In genomic region chr3:101294487-101295365, GRCm38 (mm10) we compare ENCODE assay signal across 8 mouse cellular contexts. TPM values are rescaled to one million over a fixed set of nuclear protein-coding genes. Genes with fewer than 3 reads are reported as not detected.
DNase-seq lines count a peak whose midpoint lies in the region; ATAC-seq lines count a peak whose summit lies in the region.

No protein-coding gene starts in this region.

- H3K9ac ChIP-seq in liver, embryonic 16.5 days (ENCODE audit: low read depth, low read length) = no peak overlapping the region
- no peak overlapping the region for H3K9ac ChIP-seq in liver, embryonic 12.5 days
- no peak overlapping the region for H3K9ac ChIP-seq in heart, embryonic 16.5 days (ENCODE audit: low read length)
- no peak overlapping the region for H3K9ac ChIP-seq in midbrain, embryonic 12.5 days (replicated peaks)

- ATAC-seq in liver, embryonic 16.5 days (ENCODE audit: low read depth) = 0 out of 2 replicates have a peak, but pooled peaks have one; percentile 9
- ATAC-seq in liver, embryonic 12.5 days = no peak
- ATAC-seq in heart, embryonic 16.5 days (replicated peaks; ENCODE audit: extremely low read depth, insufficient read depth, low FRiP score) = peak; percentile 41; the same call in 1 of the 2 replicates
- peak; percentile 39; the same call in 1 of the 2 replicates for ATAC-seq in midbrain, embryonic 12.5 days (ENCODE audit: low FRiP score, low read depth)
- ATAC-seq in granulocyte monocyte progenitor cell, adult 5-6 weeks (replicated peaks; ENCODE audit: poor library complexity, severe bottlenecking) = no peak

- H3K27me3 ChIP-seq in liver, embryonic 16.5 days (ENCODE audit: control insufficient read depth, insufficient read depth, low read depth, low read length) = no peaks in the 10 kb centered on the region
- H3K27me3 ChIP-seq in liver, embryonic 12.5 days (replicated peaks) = peaks cover 13% of the 10 kb centered on the region; the same call in 1 of the 2 replicates
- no peaks in the 10 kb centered on the region for H3K27me3 ChIP-seq in heart, embryonic 16.5 days (ENCODE audit: control insufficient read depth, insufficient read depth, low read length)
- 0 out of 2 replicates have a peak, but pooled peaks cover 19% of the 10 kb centered on the region for H3K27me3 ChIP-seq in midbrain, embryonic 12.5 days

- no peaks in the 10 kb centered on the region; the same call in 1 of the 2 replicates for H3K4me1 ChIP-seq in liver, embryonic 16.5 days (ENCODE audit: control insufficient read depth, low read depth, low read length)
- H3K4me1 ChIP-seq in liver, embryonic 12.5 days = peaks cover 7% of the 10 kb centered on the region
- H3K4me1 ChIP-seq in heart, embryonic 16.5 days (ENCODE audit: control insufficient read depth, insufficient read depth, low read length) = peaks cover 2% of the 10 kb centered on the region
- H3K4me1 ChIP-seq in midbrain, embryonic 12.5 days = no peaks in the 10 kb centered on the region

- peak; percentile 49 to 53 for DNase-seq in adrenal gland, postnatal 36 days
- DNase-seq in right cerebral cortex, postnatal 14 days = no peak
- DNase-seq in cerebellum, postnatal 36 days = no peak

- H3K36me3 ChIP-seq in liver, embryonic 16.5 days (ENCODE audit: control insufficient read depth, insufficient read depth) = no peaks in the 10 kb centered on the region
- H3K36me3 ChIP-seq in liver, embryonic 12.5 days = no peaks in the 10 kb centered on the region
- H3K36me3 ChIP-seq in heart, embryonic 16.5 days (ENCODE audit: control insufficient read depth, insufficient read depth) = no peaks in the 10 kb centered on the region
- no peaks in the 10 kb centered on the region for H3K36me3 ChIP-seq in midbrain, embryonic 12.5 days

- no peak overlapping the region for H3K4me2 ChIP-seq in liver, embryonic 16.5 days (ENCODE audit: low read depth, low read length)
- H3K4me2 ChIP-seq in liver, embryonic 12.5 days = no peak overlapping the region
- no peak overlapping the region for H3K4me2 ChIP-seq in heart, embryonic 16.5 days (ENCODE audit: low read depth, low read length)
- H3K4me2 ChIP-seq in midbrain, embryonic 12.5 days (replicated peaks) = no peak overlapping the region

- no peak overlapping the region for H3K4me3 ChIP-seq in liver, embryonic 16.5 days (ENCODE audit: low read depth, low read length)
- no peak overlapping the region for H3K4me3 ChIP-seq in liver, embryonic 12.5 days
- no peak overlapping the region for H3K4me3 ChIP-seq in heart, embryonic 16.5 days (ENCODE audit: low read length)
- no peak overlapping the region for H3K4me3 ChIP-seq in midbrain, embryonic 12.5 days

- no peaks in the 10 kb centered on the region for H3K9me3 ChIP-seq in liver, embryonic 16.5 days (replicated peaks; ENCODE audit: control insufficient read depth, low read length)
- no peaks in the 10 kb centered on the region for H3K9me3 ChIP-seq in liver, embryonic 12.5 days (replicated peaks)
- H3K9me3 ChIP-seq in heart, embryonic 16.5 days (replicated peaks; ENCODE audit: control insufficient read depth, low read length) = no peaks in the 10 kb centered on the region
- no peaks in the 10 kb centered on the region for H3K9me3 ChIP-seq in midbrain, embryonic 12.5 days

- H3K27ac ChIP-seq in liver, embryonic 16.5 days (ENCODE audit: low read length) = no peak overlapping the region
- H3K27ac ChIP-seq in liver, embryonic 12.5 days = no peak overlapping the region
- no peak overlapping the region for H3K27ac ChIP-seq in heart, embryonic 16.5 days (ENCODE audit: low read length)
- H3K27ac ChIP-seq in midbrain, embryonic 12.5 days (replicated peaks) = no peak overlapping the region

- 74% methylated on average over 10 of the region's 10 CpGs for WGBS in liver, embryonic 16.5 days (ENCODE audit: insufficient replicate concordance)
- 70% methylated on average over 10 of the region's 10 CpGs for WGBS in liver, embryonic 12.5 days (ENCODE audit: insufficient replicate concordance)
- 69% methylated on average over 10 of the region's 10 CpGs for WGBS in heart, embryonic 16.5 days
- WGBS in midbrain, embryonic 12.5 days = 69% methylated on average over 10 of the region's 10 CpGs

RNA-seq across cellular contexts. Expression of gene Cd2, which starts 7.0 kb away (rescaled TPM):
- polyA plus RNA-seq in liver, embryonic 16.5 days (2015; fragmentation: Nextera tagmentation; extraction: Ambion mirVana) = 0.08 and 0.17 TPM in 2 replicates
- polyA plus RNA-seq in liver, embryonic 12.5 days (2016; fragmentation: Nextera tagmentation; extraction: Ambion mirVana) = not detected in 2 replicates
- under 1 TPM; 0.53 to 0.63 TPM for total RNA-seq in adrenal gland, postnatal 36 days (2021)
- polyA plus RNA-seq in heart, embryonic 16.5 days (2015; fragmentation: Nextera tagmentation; extraction: Ambion mirVana) = 2.0 and 7.8 TPM in 2 replicates
- not detected in 2 replicates for polyA plus RNA-seq in midbrain, embryonic 12.5 days (2016; fragmentation: Nextera tagmentation; extraction: Ambion mirVana)
- total RNA-seq in granulocyte monocyte progenitor cell, adult 5-6 weeks (2014; fragmentation: Nextera tagmentation) = not detected in 2 replicates
- total RNA-seq in granulocyte monocyte progenitor cell, adult 5-6 weeks (2017) = not detected in 2 replicates

Comparison
In these comparisons a context has a peak if more than half of its experiments do, and no peak if none do; other contexts are left out.
1. ATAC-seq: peak in liver, embryonic 16.5 days (single experiment), heart, embryonic 16.5 days (single experiment) and midbrain, embryonic 12.5 days (single experiment); none in liver, embryonic 12.5 days (single experiment) and granulocyte monocyte progenitor cell, adult 5-6 weeks (single experiment).
2. DNase-seq: peak in adrenal gland, postnatal 36 days (2 of 2); none in right cerebral cortex, postnatal 14 days (single experiment) and cerebellum, postnatal 36 days (0 of 2).